Mouse (Mus musculus) liver, postnatal 0 days (tissue): ENCODE results near the gene Map3k7cl. TPM values are rescaled to one million over a fixed set of nuclear protein-coding genes. Genes with fewer than 3 reads are reported as not detected.

Experiments used
- ATAC-seq: fragments of 200-750 bp; cut with Nextera tagmentation; 2 replicates; pipeline ENCODE4 v1.8.0; 2017; ENCODE audit warnings: mild to moderate bottlenecking, moderate library complexity
- DNase-seq: peaks from one replicate; pipeline ENCODE4 v3.0.0-alpha.2; 2016
- H3K27ac ChIP-seq: fragments of 300-500 bp; sonication (generic); 2 replicates; pipeline ENCODE4 v1.5.1; 2014; ENCODE audit warnings: antibody characterized with exemption, moderate library complexity, mild to moderate bottlenecking, low read depth
- H3K27me3 ChIP-seq: fragments of 300-500 bp; sonication (generic); 2 replicates; pipeline ENCODE4 v1.6.1; 2014; ENCODE audit warnings: low read length, control low read depth, mixed read lengths; ENCODE audit not compliant: insufficient read depth
- H3K36me3 ChIP-seq: fragments of 300-500 bp; sonication (generic); replicated peaks from 2 replicates; pipeline ENCODE4 v1.6.1; 2014; ENCODE audit warnings: mild to moderate bottlenecking, control low read depth, low read length, moderate library complexity, mixed read lengths; ENCODE audit not compliant: insufficient read depth
- H3K4me1 ChIP-seq: fragments of 300-500 bp; sonication (generic); 2 replicates; pipeline ENCODE4 v1.6.1; 2014; ENCODE audit warnings: antibody characterized with exemption, mild to moderate bottlenecking, control low read depth; ENCODE audit not compliant: insufficient read depth
- H3K4me2 ChIP-seq: fragments of 300-500 bp; sonication (generic); 2 replicates; pipeline ENCODE4 v1.6.1; 2014; ENCODE audit warnings: low read depth, mild to moderate bottlenecking, low read length, moderate library complexity, mixed read lengths
- H3K4me3 ChIP-seq: fragments of 300-500 bp; sonication (generic); 2 replicates; pipeline ENCODE4 v1.5.1; 2014; ENCODE audit warnings: low read depth, low read length
- H3K9ac ChIP-seq: fragments of 300-500 bp; sonication (generic); replicated peaks from 2 replicates; pipeline ENCODE4 v1.6.1; 2014; ENCODE audit warnings: mild to moderate bottlenecking, moderate library complexity
- H3K9me3 ChIP-seq: fragments of 300-500 bp; sonication (generic); 2 replicates; pipeline ENCODE4 v1.6.1; 2016; ENCODE audit warnings: mild to moderate bottlenecking, control low read depth, low read length, mixed read lengths
- CTCF ChIP-seq: sonication (generic); IDR thresholded peaks from 2 replicates; pipeline ENCODE4 v1.5.1; 2016; ENCODE audit warnings: antibody characterized with exemption, low read depth
- EP300 ChIP-seq: IDR thresholded peaks from 2 replicates; pipeline ENCODE4 v1.6.1; 2016; ENCODE audit warnings: antibody characterized with exemption, low read depth, mild to moderate bottlenecking
- WGBS: fragments of 180-500 bp; shearing (Covaris S2); extraction: QIAGEN DNeasy Blood & Tissue Kit; methylation state at CpG from one replicate; pipeline ENCODE4 v1.1.7; 2014; ENCODE audit not compliant: insufficient replicate concordance; 5-methylcytosine and 5-hydroxymethylcytosine counted together
- polyA plus RNA-seq: library from polyadenylated mRNA; unstranded; fragments of >200 nt; fragmentation: Nextera tagmentation; extraction: Ambion mirVana; gene quantifications from 2 replicates; pipeline ENCODE4 v1.2.1, GENCODE M21; 2015

Gene Map3k7cl
- polyA plus RNA-seq, 1 experiment from 2014 or later = not detected

- TF ChIP-seq CTCF (no peak), EP300 (no peak)
- 54% methylated on average over 17 of the region's 17 CpGs for WGBS
- Histone ChIP-seq H3K9me3 (no peaks in the 10 kb centered on the region), H3K36me3 (no peaks in the 10 kb centered on the region), H3K9ac (no peak overlapping the region), H3K4me3 (no peak overlapping the region), H3K27me3 (no peaks in the 10 kb centered on the region), H3K27ac (no peak overlapping the region), H3K4me1 (no peaks in the 10 kb centered on the region; the same call in 1 of the 2 replicates), H3K4me2 (no peak overlapping the region)
- DNase-seq (no peak), ATAC-seq (no peak)
These were observed 49.8 kb downstream of the Map3k7cl start for GRCm38 (mm10) chr16:87602717-87603526.

- H3K4me2 ChIP-seq = no peak overlapping the region
- DNase-seq (no peak), ATAC-seq (no peak)
- H3K4me1 ChIP-seq = no peaks in the 10 kb centered on the region
- no peaks in the 10 kb centered on the region for H3K36me3 ChIP-seq
- TF ChIP-seq CTCF (no peak), EP300 (no peak)
- H3K27me3 ChIP-seq = no peaks in the 10 kb centered on the region
- H3K9ac ChIP-seq = no peak overlapping the region
- no peaks in the 10 kb centered on the region for H3K9me3 ChIP-seq
- H3K4me3 ChIP-seq = no peak overlapping the region
- 46% methylated on average over 9 of the region's 9 CpGs for WGBS
- no peak overlapping the region for H3K27ac ChIP-seq
These were observed 50.9 kb downstream of the Map3k7cl start for GRCm38 (mm10) chr16:87604002-87604401.

- Histone ChIP-seq H3K4me3 (no peak overlapping the region), H3K4me1 (no peaks in the 10 kb centered on the region), H3K27ac (no peak overlapping the region), H3K4me2 (no peak overlapping the region), H3K9me3 (no peaks in the 10 kb centered on the region), H3K9ac (no peak overlapping the region), H3K27me3 (no peaks in the 10 kb centered on the region), H3K36me3 (no peaks in the 10 kb centered on the region)
- ATAC-seq (no peak), DNase-seq (no peak)
- 62% methylated on average over 2 of the region's 2 CpGs for WGBS
- TF ChIP-seq CTCF (no peak), EP300 (no peak)
These were observed 51.8 kb downstream of the Map3k7cl start for GRCm38 (mm10) chr16:87604883-87605282.

GRCm38 (mm10) chr16:87607383-87607782 lies 54.3 kb downstream of the Map3k7cl start:
- no peak overlapping the region for H3K27ac ChIP-seq
- H3K36me3 ChIP-seq = no peaks in the 10 kb centered on the region
- H3K27me3 ChIP-seq = no peaks in the 10 kb centered on the region

GRCm38 (mm10) chr16:87607959-87608358 lies 54.8 kb downstream of the Map3k7cl start:
- Histone ChIP-seq H3K27ac (no peak overlapping the region), H3K36me3 (no peaks in the 10 kb centered on the region), H3K9ac (no peak overlapping the region), H3K4me3 (no peak overlapping the region), H3K27me3 (no peaks in the 10 kb centered on the region), H3K4me1 (peaks cover 6% of the 10 kb centered on the region; the same call in 1 of the 2 replicates), H3K4me2 (no peak overlapping the region), H3K9me3 (no peaks in the 10 kb centered on the region)
- DNase-seq (no peak), ATAC-seq (no peak)
- no peak for TF ChIP-seq CTCF
- no peak for TF ChIP-seq EP300
- WGBS = 74% methylated on average over 6 of the region's 6 CpGs

More at GRCm38 (mm10) chr16:87607383-87607782, 54.3 kb downstream of the Map3k7cl start:
- H3K4me3 ChIP-seq = no peak overlapping the region
- H3K4me1 ChIP-seq = peaks cover 6% of the 10 kb centered on the region; the same call in 1 of the 2 replicates
- 71% methylated on average over 1 of the region's 1 CpGs for WGBS
- TF ChIP-seq EP300 = no peak
- TF ChIP-seq CTCF = no peak
- H3K4me2 ChIP-seq = no peak overlapping the region
- DNase-seq (no peak), ATAC-seq (no peak)
- no peak overlapping the region for H3K9ac ChIP-seq
- no peaks in the 10 kb centered on the region for H3K9me3 ChIP-seq

- Histone ChIP-seq H3K36me3 (no peaks in the 10 kb centered on the region), H3K9me3 (no peaks in the 10 kb centered on the region), H3K4me3 (no peak overlapping the region), H3K27ac (peak overlapping the region; percentile 97), H3K4me2 (no peak overlapping the region), H3K27me3 (no peaks in the 10 kb centered on the region), H3K9ac (no peak overlapping the region), H3K4me1 (peaks cover 6% of the 10 kb centered on the region; the same call in 1 of the 2 replicates)
- WGBS = 73% methylated on average over 5 of the region's 5 CpGs
- ATAC-seq = no peak
- TF ChIP-seq CTCF = no peak
- no peak for TF ChIP-seq EP300
- no peak for DNase-seq
These were observed 57.0 kb downstream of the Map3k7cl start for GRCm38 (mm10) chr16:87610142-87610541.
